Mouse (Mus musculus): Measurements from ENCODE around the gene Catsper4. TPM values are rescaled to one million over a fixed set of nuclear protein-coding genes. Genes with fewer than 3 reads are reported as not detected.
A peak's percentile ranks its signal among the peaks of the same experiment; 100 is the strongest.
"Not testable (repeated sequence)": the region's sequence is repeated elsewhere in the genome, so short reads cannot be mapped to it uniquely, and the experiment has no call there.

Gene Catsper4
- total RNA-seq (2014; rRNA removed) (not detected in 2 replicates), polyA plus RNA-seq (2015; fragmentation: Nextera tagmentation; extraction: Ambion mirVana) (not detected in 2 replicates)

- H3K27ac ChIP-seq (ENCODE audit: low read depth, low read length), result no peak within 1 kb of the TSS
- H3K9me3 ChIP-seq (ENCODE audit: low read length), result no peaks in the 10 kb centered on the region
- DNase-seq, result peak; percentile 13
- H3K4me1 ChIP-seq (ENCODE audit: insufficient read depth), result no peaks in the 10 kb centered on the region
- no peak within 1 kb of the TSS for H3K9ac ChIP-seq
- H3K27me3 ChIP-seq (ENCODE audit: insufficient read depth, low read length), result no peaks in the 10 kb centered on the region
- H3K4me3 ChIP-seq (ENCODE audit: low read depth, low read length), result no peak within 1 kb of the TSS
- no peak within 1 kb of the TSS for H3K4me2 ChIP-seq (ENCODE audit: low read depth)
- 71% methylated on average over 8 of the region's 8 CpGs for WGBS
- no peak for ATAC-seq
- TF ChIP-seq CTCF (IDR thresholded peaks at IDR 0.05; ENCODE audit: low read depth), result peak; percentile 50
- H3K36me3 ChIP-seq (ENCODE audit: insufficient read depth), result no peaks in the 10 kb centered on the region
Observed at GRCm38 (mm10) chr4:134227194-134227593, at the start of gene Catsper4. Catsper4 (minus strand) TSS chr4:134227383.

- Histone ChIP-seq H3K4me3 (ENCODE audit: low read depth, low read length) (no peak overlapping the region), H3K27ac (ENCODE audit: low read depth, low read length) (no peak overlapping the region), H3K4me1 (ENCODE audit: insufficient read depth) (no peaks in the 10 kb centered on the region), H3K27me3 (ENCODE audit: insufficient read depth, low read length) (no peaks in the 10 kb centered on the region), H3K4me2 (ENCODE audit: low read depth) (no peak overlapping the region), H3K9ac (no peak overlapping the region), H3K9me3 (ENCODE audit: low read length) (no peaks in the 10 kb centered on the region), H3K36me3 (ENCODE audit: insufficient read depth) (peaks cover 20% of the 10 kb centered on the region)
- DNase-seq (no peak), ATAC-seq (no peak)
- TF ChIP-seq CTCF (IDR thresholded peaks at IDR 0.05; ENCODE audit: low read depth), result no peak
- 8% methylated on average over 14 of the region's 14 CpGs for WGBS
Observed at GRCm38 (mm10) chr4:134273417-134274345, 46.5 kb upstream of the Catsper4 start.

DNA sequence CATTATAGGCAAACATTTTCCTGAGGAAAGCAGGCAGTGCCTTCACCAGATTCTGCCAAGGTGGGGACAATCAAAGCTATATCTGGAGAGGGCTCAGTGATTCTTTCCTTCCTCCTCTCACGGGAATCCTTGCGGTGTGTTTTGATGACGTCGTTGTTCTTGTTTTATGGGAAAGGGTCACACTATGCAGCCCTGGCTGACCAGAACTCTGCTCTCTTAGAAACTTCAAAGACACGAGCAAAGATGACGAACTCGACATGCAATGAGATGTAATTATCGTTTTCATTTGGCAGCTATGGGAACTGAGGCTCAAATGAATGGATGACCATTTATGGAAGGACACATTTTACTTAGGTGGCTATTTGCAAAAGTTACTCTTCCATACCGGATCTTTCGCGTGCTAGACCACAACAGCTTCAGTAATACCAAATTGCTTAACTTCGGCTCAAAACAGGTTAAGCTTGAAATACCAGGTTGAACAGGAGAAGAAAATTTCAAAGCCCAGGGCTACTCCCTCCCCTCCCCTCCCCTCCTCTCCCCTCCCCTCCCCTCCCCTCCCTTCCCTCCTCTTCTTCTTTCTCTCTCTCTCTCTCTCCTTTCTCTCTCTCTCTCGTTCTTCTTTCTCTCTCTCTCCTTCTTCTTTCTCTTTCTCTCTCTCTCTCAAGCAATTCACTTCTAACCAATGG lies 45.7 kb upstream of the Catsper4 start:
- Histone ChIP-seq H3K27me3 (ENCODE audit: insufficient read depth, low read length) (no peaks in the 10 kb centered on the region), H3K9ac (no peak overlapping the region), H3K36me3 (ENCODE audit: insufficient read depth) (peaks cover 15% of the 10 kb centered on the region), H3K9me3 (ENCODE audit: low read length) (no peaks in the 10 kb centered on the region), H3K4me3 (ENCODE audit: low read depth, low read length) (no peak overlapping the region), H3K4me2 (ENCODE audit: low read depth) (no peak overlapping the region), H3K27ac (ENCODE audit: low read depth, low read length) (no peak overlapping the region), H3K4me1 (ENCODE audit: insufficient read depth) (no peaks in the 10 kb centered on the region)
- no peak for ATAC-seq
- no peak for TF ChIP-seq CTCF (IDR thresholded peaks at IDR 0.05; ENCODE audit: low read depth)
- WGBS, result 36% methylated on average over 13 of the region's 13 CpGs
- DNase-seq, result no peak

DNA sequence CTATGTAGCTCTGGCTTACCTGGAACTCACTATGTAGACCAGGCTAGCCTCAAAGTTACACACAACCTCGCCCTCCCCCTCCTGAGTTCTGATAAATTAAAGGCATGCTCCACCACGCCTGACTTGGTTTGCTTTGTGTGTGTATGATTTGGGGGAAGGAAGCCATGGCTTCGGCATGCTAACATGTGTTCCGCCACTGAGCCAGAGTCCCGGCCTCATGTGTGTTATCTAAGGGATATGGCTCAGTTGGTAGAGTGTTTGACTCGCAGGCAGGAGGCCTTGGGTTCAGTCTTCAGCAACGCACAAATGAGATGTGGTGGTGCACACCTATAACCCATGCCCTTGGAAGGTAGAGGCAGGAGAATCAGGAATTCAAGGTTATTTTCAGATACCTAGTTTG lies 44.8 kb upstream of the Catsper4 start:
- no peak overlapping the region for H3K4me2 ChIP-seq (ENCODE audit: low read depth)
- no peak overlapping the region for H3K27ac ChIP-seq (ENCODE audit: low read depth, low read length)
- H3K4me3 ChIP-seq (ENCODE audit: low read depth, low read length), result no peak overlapping the region
- no peaks in the 10 kb centered on the region for H3K4me1 ChIP-seq (ENCODE audit: insufficient read depth)
- no peak for DNase-seq
- H3K9ac ChIP-seq, result no peak overlapping the region
- no peak for TF ChIP-seq CTCF (IDR thresholded peaks at IDR 0.05; ENCODE audit: low read depth)
- H3K36me3 ChIP-seq (ENCODE audit: insufficient read depth), result peaks cover 8% of the 10 kb centered on the region
- H3K9me3 ChIP-seq (ENCODE audit: low read length), result no peaks in the 10 kb centered on the region
- ATAC-seq, result no peak
- no peaks in the 10 kb centered on the region for H3K27me3 ChIP-seq (ENCODE audit: insufficient read depth, low read length)
- 82% methylated on average over 7 of the region's 7 CpGs for WGBS

GRCm38 (mm10) chr4:134269622-134270021 lies 42.4 kb upstream of the Catsper4 start:
- H3K4me1 ChIP-seq (ENCODE audit: insufficient read depth); H3K27me3 ChIP-seq (ENCODE audit: insufficient read depth, low read length); ATAC-seq; DNase-seq; H3K36me3 ChIP-seq (ENCODE audit: insufficient read depth); H3K9me3 ChIP-seq (ENCODE audit: low read length); H3K4me3 ChIP-seq (ENCODE audit: low read depth, low read length); H3K9ac ChIP-seq; H3K27ac ChIP-seq (ENCODE audit: low read depth, low read length); H3K4me2 ChIP-seq (ENCODE audit: low read depth): not testable (repeated sequence)

DNA sequence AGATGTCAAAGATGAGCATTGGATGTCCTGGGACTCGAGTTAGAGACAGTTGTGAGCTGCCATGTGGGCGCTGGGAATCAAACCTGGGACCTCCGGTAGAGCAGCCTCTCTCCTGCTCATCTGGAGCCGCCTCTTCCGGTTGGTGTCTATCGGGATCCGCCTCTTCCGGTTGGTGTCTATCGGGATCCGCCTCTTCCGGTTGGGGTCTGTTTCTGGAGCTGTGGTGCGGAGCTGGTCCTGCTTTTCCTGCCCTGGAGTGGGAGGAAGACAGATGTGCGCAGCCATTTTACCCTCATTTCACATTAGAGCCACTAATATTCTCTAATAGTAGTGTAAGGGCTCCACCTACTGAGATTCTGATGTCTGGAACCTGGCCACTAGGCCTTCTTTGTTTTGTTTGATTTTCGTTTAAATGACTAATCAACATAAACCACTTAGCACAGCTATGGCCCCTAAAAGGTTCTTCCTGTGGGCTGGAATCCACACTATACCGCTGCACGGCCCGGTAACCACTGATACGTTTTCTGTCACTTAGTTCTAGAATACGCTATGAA lies 41.0 kb upstream of the Catsper4 start:
- no peak for DNase-seq
- 83% methylated on average over 19 of the region's 19 CpGs for WGBS
- H3K4me2 ChIP-seq (ENCODE audit: low read depth), result no peak overlapping the region
- H3K27ac ChIP-seq (ENCODE audit: low read depth, low read length), result no peak overlapping the region
- H3K27me3 ChIP-seq (ENCODE audit: insufficient read depth, low read length), result no peaks in the 10 kb centered on the region
- no peak for ATAC-seq
- no peaks in the 10 kb centered on the region for H3K9me3 ChIP-seq (ENCODE audit: low read length)
- no peak overlapping the region for H3K4me3 ChIP-seq (ENCODE audit: low read depth, low read length)
- TF ChIP-seq CTCF (IDR thresholded peaks at IDR 0.05; ENCODE audit: low read depth), result no peak
- no peaks in the 10 kb centered on the region for H3K4me1 ChIP-seq (ENCODE audit: insufficient read depth)
- H3K9ac ChIP-seq, result no peak overlapping the region
- no peaks in the 10 kb centered on the region for H3K36me3 ChIP-seq (ENCODE audit: insufficient read depth)

Measured in forebrain, postnatal 0 days (tissue).